Mouse (Mus musculus) adrenal gland, postnatal 10 days (tissue): ENCODE measurements at regions not wholly inside any gene's neighbourhood (a gene's known extent, or its start where the extent isn't known, plus 50 kb on each side); places are given as distances from the start of the nearest gene placed in this dataset.

Experiments
- DNase-seq: peaks from one replicate; pipeline ENCODE4 v3.0.0; 2021; ENCODE audit warnings: mixed read lengths

GRCm38 (mm10) chr14:8946851-8947625, 281.0 kb upstream of the 4930452B06Rik start:
- no peak for DNase-seq

GRCm38 (mm10) chr14:8935121-8935520, 269.1 kb upstream of the 4930452B06Rik start:
- DNase-seq: peak; percentile 68
